Mouse (Mus musculus) right cerebral cortex, postnatal 4 days (tissue): ENCODE results near the gene Rpap1.

Experiments used
- DNase-seq: peaks from one replicate; pipeline ENCODE4 v3.0.0-alpha.2; 2022

Rpap1 gene

GRCm38 (mm10) chr2:119787206-119787883 lies at the start of gene Rpap1:
Gene Rpap1, minus strand, starts transcription at chr2:119787537.
- DNase-seq, result peak; percentile 86

- DNase-seq, result no peak
These were observed 46.9 kb upstream of the Rpap1 start for GRCm38 (mm10) chr2:119834231-119834630.

GRCm38 (mm10) chr2:119830579-119830978 lies 43.2 kb upstream of the Rpap1 start:
- DNase-seq, result no peak

- no peak for DNase-seq
These were observed 33.8 kb upstream of the Rpap1 start for GRCm38 (mm10) chr2:119821136-119821535.

DNA sequence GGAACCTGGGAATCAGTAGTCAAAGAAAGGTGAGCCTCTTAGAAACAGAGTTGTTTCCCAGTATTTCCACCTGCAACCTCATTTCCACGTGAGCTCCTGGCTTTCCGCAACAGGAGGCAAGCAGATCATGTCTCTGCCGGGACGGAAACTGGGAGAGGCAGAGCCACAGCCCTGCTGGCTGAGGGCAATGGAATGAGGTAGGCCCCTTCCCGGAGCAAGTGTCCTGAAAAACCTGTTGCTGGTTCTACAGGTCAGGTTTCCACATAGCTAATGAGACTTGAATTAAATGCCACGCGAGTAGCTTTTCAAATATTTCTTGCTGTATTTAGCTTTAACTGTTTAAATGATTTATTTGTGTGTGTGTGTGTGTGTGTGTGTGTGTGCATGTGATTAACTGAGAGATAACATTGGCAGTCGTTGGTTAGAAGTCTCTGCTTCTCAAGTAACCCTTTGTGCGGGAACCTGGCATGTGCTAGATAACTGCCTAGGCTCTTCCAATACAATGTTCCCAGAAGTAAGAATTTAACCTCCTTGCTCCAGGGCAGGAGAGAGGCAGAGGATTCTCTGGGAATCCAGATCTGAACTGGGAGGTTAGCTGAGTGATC lies 31.4 kb upstream of the Rpap1 start:
- no peak for DNase-seq

DNA sequence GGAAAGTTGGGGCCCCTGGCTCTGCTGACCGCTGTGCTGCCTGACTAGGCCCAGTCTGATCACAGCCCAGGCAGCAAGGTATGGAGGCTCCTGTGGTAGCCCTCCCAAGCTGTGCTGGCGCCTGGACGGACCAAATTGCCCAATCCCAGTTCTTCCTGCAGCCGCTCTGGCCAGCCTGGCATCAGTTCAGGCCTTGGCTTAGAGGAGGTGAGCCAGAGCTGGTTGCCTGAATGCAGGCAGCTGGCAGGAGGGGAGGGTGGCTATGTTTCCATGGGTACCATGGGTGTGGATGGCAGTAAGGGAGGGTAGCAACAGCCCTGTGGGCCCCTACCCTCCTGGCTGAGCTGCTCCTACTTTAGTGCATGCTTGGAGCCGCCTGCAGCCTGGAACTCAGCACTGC lies 29.7 kb upstream of the Rpap1 start:
- DNase-seq, result peak; percentile 57

- no peak for DNase-seq
These were observed 29.3 kb upstream of the Rpap1 start for GRCm38 (mm10) chr2:119816611-119817010.

DNA sequence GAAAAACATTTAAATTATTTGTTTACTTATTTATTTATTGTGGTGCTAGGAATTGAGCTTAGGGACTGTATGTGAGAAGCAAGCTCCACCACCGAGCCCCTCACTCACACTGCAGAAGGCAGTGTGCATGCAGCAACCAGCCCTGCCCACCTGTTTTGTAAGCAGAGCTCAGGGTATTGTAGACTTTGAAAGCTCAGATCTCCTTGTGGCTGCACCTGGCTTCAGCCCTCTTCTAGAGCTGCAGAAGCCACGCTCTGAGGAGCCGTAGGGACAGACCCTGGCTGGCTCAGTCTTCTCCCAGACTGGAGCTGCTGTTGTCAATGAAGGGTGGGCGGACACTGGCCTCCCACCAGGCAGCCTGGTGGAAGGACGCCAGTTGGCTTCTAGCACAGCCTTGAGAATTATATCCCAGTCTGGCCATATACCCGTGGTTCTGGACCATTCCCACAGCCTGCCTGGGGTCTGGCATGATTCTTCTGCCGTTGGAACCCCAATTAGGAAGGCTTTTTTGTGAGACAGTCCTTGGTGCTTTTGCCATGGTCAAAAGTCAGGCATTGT lies 27.1 kb upstream of the Rpap1 start:
- DNase-seq, result peak; percentile 68

GRCm38 (mm10) chr2:119811490-119812146 lies 24.3 kb upstream of the Rpap1 start:
- no peak for DNase-seq

DNA sequence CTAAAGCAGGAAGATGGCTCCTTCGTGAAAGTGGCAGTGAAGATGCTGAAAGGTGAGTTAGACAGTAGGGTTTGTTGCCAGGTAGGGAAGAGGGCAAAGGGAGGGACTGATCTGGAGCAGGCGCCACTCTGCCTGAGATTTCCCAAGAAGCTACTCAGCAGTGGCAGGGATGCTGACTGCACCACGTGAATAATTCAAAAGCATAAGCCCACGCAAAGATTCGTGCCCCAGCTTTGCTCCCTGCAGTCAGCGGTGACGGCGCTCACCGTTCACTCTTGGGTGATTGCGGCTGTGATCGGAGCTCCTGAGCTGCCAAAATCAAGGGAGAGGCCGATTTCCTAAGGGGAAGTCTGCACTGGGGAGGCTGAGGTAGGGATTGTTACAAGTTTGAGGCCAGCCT lies 23.6 kb upstream of the Rpap1 start:
- DNase-seq, result no peak

DNA sequence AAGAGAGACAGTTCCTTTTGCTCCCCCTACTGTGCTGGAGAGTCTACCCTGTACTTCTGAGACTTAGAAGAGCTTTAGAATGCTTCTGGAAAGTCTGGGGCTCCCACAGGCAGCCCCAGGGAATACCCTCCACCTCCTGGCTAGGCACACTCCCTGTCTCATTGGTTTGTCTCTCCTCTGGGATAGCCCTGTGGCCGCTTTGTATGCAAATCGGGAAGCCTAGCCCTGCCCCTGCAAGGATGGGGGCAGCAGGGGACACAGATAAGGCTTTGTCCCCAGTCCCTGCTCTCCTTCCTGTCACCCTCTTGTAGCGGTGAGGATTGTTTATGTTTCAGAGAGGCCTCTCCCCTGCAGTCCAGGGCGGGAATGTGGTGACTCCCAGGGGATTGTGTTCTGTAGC lies 21.5 kb upstream of the Rpap1 start:
- no peak for DNase-seq

- no peak for DNase-seq
These were observed 21.1 kb upstream of the Rpap1 start for GRCm38 (mm10) chr2:119808438-119808837.

DNA sequence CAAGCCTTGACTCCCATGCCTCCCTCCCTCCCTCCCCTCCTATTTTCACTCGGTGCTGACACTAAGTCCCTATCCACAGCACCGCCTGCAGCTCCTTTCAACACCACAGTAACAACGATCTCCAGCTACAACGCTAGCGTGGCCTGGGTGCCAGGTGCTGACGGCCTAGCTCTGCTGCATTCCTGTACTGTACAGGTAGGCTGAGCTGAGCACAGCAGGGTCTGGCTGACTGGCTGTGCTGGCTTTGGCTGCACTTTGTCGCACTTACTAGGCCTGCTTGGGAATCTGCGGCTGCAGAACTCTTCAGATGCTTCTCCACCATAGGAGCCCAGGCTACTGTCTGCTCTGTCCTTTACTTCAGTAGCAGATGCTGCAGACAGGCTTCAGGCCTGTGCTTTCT lies 18.2 kb upstream of the Rpap1 start:
- DNase-seq, result no peak

- DNase-seq, result no peak
These were observed 17.4 kb upstream of the Rpap1 start for GRCm38 (mm10) chr2:119804776-119805175.

- DNase-seq, result no peak
These were observed 16.9 kb upstream of the Rpap1 start for GRCm38 (mm10) chr2:119804275-119804628.

DNA sequence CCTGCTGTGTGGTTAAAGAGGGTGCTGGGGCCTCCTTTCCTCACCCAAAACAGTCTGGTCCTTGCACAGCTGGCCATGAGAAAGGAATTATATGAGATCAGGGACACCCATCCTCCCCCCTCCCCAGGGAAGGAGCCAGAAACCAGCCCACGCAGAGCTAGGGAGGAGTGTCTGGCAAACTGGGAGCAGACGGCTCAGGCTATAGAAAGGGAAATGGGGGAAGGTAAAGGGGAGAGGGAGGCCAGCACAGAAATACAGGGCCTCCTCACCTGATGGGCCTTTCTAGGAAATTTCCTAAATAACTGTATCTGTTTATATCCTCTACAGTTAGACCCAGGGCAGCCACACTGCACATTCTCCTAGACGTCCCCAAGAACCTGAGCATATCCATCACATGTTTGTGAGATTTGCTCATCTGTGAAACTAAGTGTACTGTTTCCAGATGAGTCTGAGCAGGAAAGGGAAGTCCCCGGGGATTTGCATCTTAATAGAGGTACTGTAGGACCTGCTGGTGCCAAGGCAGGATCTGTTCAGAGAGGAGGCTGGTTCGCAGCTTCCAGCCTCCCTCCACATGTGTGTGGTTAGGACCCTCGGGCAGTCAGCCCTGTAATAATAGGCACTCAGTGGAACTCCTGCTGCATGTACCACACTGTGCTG lies 16.4 kb upstream of the Rpap1 start:
- no peak for DNase-seq

- no peak for DNase-seq
These were observed 15.7 kb upstream of the Rpap1 start for GRCm38 (mm10) chr2:119802767-119803617.

- no peak for DNase-seq
These were observed 13.8 kb upstream of the Rpap1 start for GRCm38 (mm10) chr2:119800876-119801846.

GRCm38 (mm10) chr2:119799961-119800550 lies 12.7 kb upstream of the Rpap1 start:
- no peak for DNase-seq

- DNase-seq, result peak; percentile 50
These were observed 12.0 kb upstream of the Rpap1 start for GRCm38 (mm10) chr2:119799181-119799960.
